Mouse (Mus musculus) cerebellum, adult 11 months (tissue): Measurements from ENCODE around the gene Lrrc15.

ENCODE experiments used
- DNase-seq: peaks from one replicate; pipeline ENCODE4 v3.0.0; 2022

Gene Lrrc15

GRCm38 (mm10) chr16:30275558-30276340, 7.3 kb downstream of the Lrrc15 start:
- DNase-seq, result no peak

- DNase-seq, result no peak
Observed at GRCm38 (mm10) chr16:30273065-30273464, 10.0 kb downstream of the Lrrc15 start.

- DNase-seq, result no peak
Observed at GRCm38 (mm10) chr16:30271941-30272595, 11.0 kb downstream of the Lrrc15 start.

- DNase-seq, result no peak
Observed at GRCm38 (mm10) chr16:30271223-30271761, 11.8 kb downstream of the Lrrc15 start.

GRCm38 (mm10) chr16:30267359-30267758, 15.7 kb downstream of the Lrrc15 start, which contains the start of gene Cpn2:
Gene Cpn2, minus strand, starts transcription at chr16:30267499.
- DNase-seq, result no peak

GRCm38 (mm10) chr16:30266561-30266960, 16.5 kb downstream of the Lrrc15 start:
- no peak for DNase-seq

GRCm38 (mm10) chr16:30265611-30266010, 17.4 kb downstream of the Lrrc15 start:
- no peak for DNase-seq

GRCm38 (mm10) chr16:30263156-30263555, 19.9 kb downstream of the Lrrc15 start:
- DNase-seq, result no peak

- DNase-seq, result peak; percentile 41
Observed at GRCm38 (mm10) chr16:30262664-30263063, 20.4 kb downstream of the Lrrc15 start.

- DNase-seq, result no peak
Observed at GRCm38 (mm10) chr16:30262157-30262556, 20.9 kb downstream of the Lrrc15 start.

GRCm38 (mm10) chr16:30261341-30261740, 21.7 kb downstream of the Lrrc15 start:
- no peak for DNase-seq

GRCm38 (mm10) chr16:30260012-30260635, 22.9 kb downstream of the Lrrc15 start:
- DNase-seq, result no peak

- no peak for DNase-seq
Observed at GRCm38 (mm10) chr16:30259444-30259843, 23.6 kb downstream of the Lrrc15 start.

GRCm38 (mm10) chr16:30258441-30258840, 24.6 kb downstream of the Lrrc15 start:
- DNase-seq, result no peak

- DNase-seq, result no peak
Observed at GRCm38 (mm10) chr16:30257718-30258117, 25.3 kb downstream of the Lrrc15 start.

- no peak for DNase-seq
Observed at GRCm38 (mm10) chr16:30255061-30255460, 28.0 kb downstream of the Lrrc15 start.

- DNase-seq, result no peak
Observed at GRCm38 (mm10) chr16:30253900-30254299, 29.2 kb downstream of the Lrrc15 start.

- no peak for DNase-seq
Observed at GRCm38 (mm10) chr16:30253374-30253773, 29.7 kb downstream of the Lrrc15 start.

GRCm38 (mm10) chr16:30252003-30252418, 31.0 kb downstream of the Lrrc15 start:
- DNase-seq, result no peak

GRCm38 (mm10) chr16:30244037-30244700, 38.9 kb downstream of the Lrrc15 start:
- no peak for DNase-seq

GRCm38 (mm10) chr16:30241623-30242022, 41.4 kb downstream of the Lrrc15 start:
- no peak for DNase-seq

GRCm38 (mm10) chr16:30238791-30239190, 44.3 kb downstream of the Lrrc15 start:
- no peak for DNase-seq
